In genomic region chr1:42779761-42780160, GRCm38 (mm10) we compare ENCODE assay signal across 10 mouse cellular contexts.
DNase-seq lines count a peak whose midpoint lies in the region; ATAC-seq and TF ChIP-seq lines count a peak whose summit lies in the region.
"Had no signal": no experiment of that assay in that cellular context is flagged by ENCODE, and none has a peak within 500 bp of the region (broad histone marks: within the 10 kb centered on the region; RNA-seq: fewer than 3 reads in every experiment).

No protein-coding gene starts in this region.

- H3K27me3 ChIP-seq in liver, adult 2 months (ENCODE audit: control insufficient read depth, insufficient read depth, low read length): no peaks in the 10 kb centered on the region
- no peaks in the 10 kb centered on the region for H3K27me3 ChIP-seq in liver, embryonic 11.5 days (replicated peaks; ENCODE audit: control insufficient read depth, insufficient read depth, low read length)
- H3K27me3 ChIP-seq in limb, embryonic 10.5 days (ENCODE audit: low read depth, poor library complexity, severe bottlenecking): peaks cover 7% of the 10 kb centered on the region; the same call in 1 of the 2 replicates
- no peaks in the 10 kb centered on the region for H3K27me3 ChIP-seq in thymus, adult 2 months (ENCODE audit: control insufficient read depth, insufficient read depth, low read length)

- DNase-seq in cerebellum, postnatal 14 days: peak; percentile 74 to 81
- DNase-seq in cerebellum, adult 8-10 months: no peak
- DNase-seq in liver, adult 2 months (ENCODE audit: extremely low read depth, low read depth, low spot score): peak; percentile 5
- no peak for DNase-seq in liver, embryonic 11.5 days (ENCODE audit: low spot score)
- DNase-seq in limb, embryonic 10.5 days (ENCODE audit: low spot score): peak; percentile 70
- no peak for DNase-seq in adrenal gland, postnatal 36 days
- no peak for DNase-seq in thymus, adult 2 months

- 38% methylated on average over 5 of the region's 5 CpGs for WGBS in liver, adult 2 months
- WGBS in liver, embryonic 11.5 days: 42% methylated on average over 5 of the region's 5 CpGs
- 40% methylated on average over 5 of the region's 5 CpGs for whole genome bisulfite sequencing in limb, embryonic 10.5 days
- WGBS in thymus, adult 2 months: 51% methylated on average over 5 of the region's 5 CpGs

- peak; percentile 50 for TF ChIP-seq CTCF in liver, adult 2 months (IDR thresholded peaks at IDR 0.05; ENCODE audit: low read depth, low read length)
- TF ChIP-seq CTCF in cortical plate, adult 2 months (IDR thresholded peaks at IDR 0.05; ENCODE audit: extremely low read depth, insufficient read depth, low read length): peak; percentile 66
- no peak for TF ChIP-seq CTCF in thymus, adult 2 months (IDR thresholded peaks at IDR 0.05; ENCODE audit: borderline replicate concordance, control insufficient read depth, extremely low read depth, insufficient read depth, low read length, poor library complexity)

- no peak overlapping the region for H3K4me3 ChIP-seq in liver, adult 2 months (ENCODE audit: insufficient read depth, low read depth, low read length)
- no peak overlapping the region for H3K4me3 ChIP-seq in liver, embryonic 11.5 days (ENCODE audit: low read depth, low read length)
- H3K4me3 ChIP-seq in cortical plate, adult 2 months (ENCODE audit: insufficient read depth, low read length): no peak overlapping the region
- no peak overlapping the region for H3K4me3 ChIP-seq in limb, embryonic 10.5 days
- no peak overlapping the region for H3K4me3 ChIP-seq in thymus, adult 2 months (ENCODE audit: control insufficient read depth, insufficient read depth, low read length)
- H3K4me3 ChIP-seq: erythroblast, embryonic 14.5 days; limb, embryonic 12.5 days had no signal

- no peak overlapping the region for H3K4me2 ChIP-seq in liver, embryonic 11.5 days
- H3K4me2 ChIP-seq: limb, embryonic 12.5 days had no signal

- no peaks in the 10 kb centered on the region for H3K79me2 ChIP-seq in liver, adult 2 months (ENCODE audit: control insufficient read depth, insufficient read depth, low read length)

- no peak overlapping the region for H3K27ac ChIP-seq in liver, adult 2 months (replicated peaks; ENCODE audit: insufficient read depth, low read depth, low read length)
- H3K27ac ChIP-seq in liver, embryonic 11.5 days (ENCODE audit: low read depth, low read length): no peak overlapping the region
- H3K27ac ChIP-seq in cortical plate, adult 2 months (ENCODE audit: insufficient read depth, low read length): no peak overlapping the region
- H3K27ac ChIP-seq in limb, embryonic 10.5 days: no peak overlapping the region
- no peak overlapping the region for H3K27ac ChIP-seq in thymus, adult 2 months (ENCODE audit: control insufficient read depth, insufficient read depth, low read length)
- H3K27ac ChIP-seq: limb, embryonic 12.5 days had no signal

- no peaks in the 10 kb centered on the region for H3K36me3 ChIP-seq in liver, adult 2 months (ENCODE audit: control insufficient read depth, insufficient read depth, low read length)
- H3K36me3 ChIP-seq in liver, embryonic 11.5 days (ENCODE audit: control insufficient read depth, insufficient read depth, low read length): no peaks in the 10 kb centered on the region
- H3K36me3 ChIP-seq in limb, embryonic 10.5 days: no peaks in the 10 kb centered on the region
- no peaks in the 10 kb centered on the region for H3K36me3 ChIP-seq in thymus, adult 2 months (ENCODE audit: control insufficient read depth, insufficient read depth, low read length)
- H3K36me3 ChIP-seq: limb, embryonic 12.5 days had no signal

- no peaks in the 10 kb centered on the region for H3K9me3 ChIP-seq in liver, embryonic 11.5 days (ENCODE audit: control insufficient read depth, low read length)
- no peaks in the 10 kb centered on the region for H3K9me3 ChIP-seq in limb, embryonic 10.5 days (replicated peaks)
- H3K9me3 ChIP-seq: limb, embryonic 12.5 days had no signal

- H3K9ac ChIP-seq in liver, adult 2 months (ENCODE audit: low read depth, low read length): no peak overlapping the region
- no peak overlapping the region for H3K9ac ChIP-seq in liver, embryonic 11.5 days (ENCODE audit: low read depth, low read length)
- H3K9ac ChIP-seq: limb, embryonic 12.5 days had no signal

- no peak for TF ChIP-seq POLR2A in liver, adult 2 months (IDR thresholded peaks at IDR 0.05; ENCODE audit: extremely low read depth, insufficient read depth, low read length)
- no peak for TF ChIP-seq POLR2A in cortical plate, adult 2 months (IDR thresholded peaks at IDR 0.05; ENCODE audit: extremely low read depth, insufficient read depth, low read length)
- TF ChIP-seq POLR2A in thymus, adult 2 months (IDR thresholded peaks at IDR 0.05; ENCODE audit: control insufficient read depth, extremely low read depth, insufficient read depth, low read length, poor library complexity): no peak

- no peak for ATAC-seq in liver, embryonic 11.5 days (replicated peaks; ENCODE audit: low FRiP score)

- no peaks in the 10 kb centered on the region for H3K4me1 ChIP-seq in liver, adult 2 months (ENCODE audit: control insufficient read depth, insufficient read depth, low read length)
- no peaks in the 10 kb centered on the region for H3K4me1 ChIP-seq in liver, embryonic 11.5 days (replicated peaks; ENCODE audit: control insufficient read depth, insufficient read depth, low read length)
- H3K4me1 ChIP-seq in cortical plate, adult 2 months (ENCODE audit: control insufficient read depth, insufficient read depth, low read length): no peaks in the 10 kb centered on the region
- peaks cover 6% of the 10 kb centered on the region for H3K4me1 ChIP-seq in limb, embryonic 10.5 days
- H3K4me1 ChIP-seq in thymus, adult 2 months (replicated peaks; ENCODE audit: control insufficient read depth, insufficient read depth, low read length): no peaks in the 10 kb centered on the region

Comparison
In these comparisons a context has a peak if more than half of its experiments do, and no peak if none do; other contexts are left out.
1. DNase-seq: peak in cerebellum, postnatal 14 days (2 of 2), liver, adult 2 months (single experiment) and limb, embryonic 10.5 days (single experiment); none in cerebellum, adult 8-10 months (single experiment), liver, embryonic 11.5 days (single experiment), adrenal gland, postnatal 36 days (0 of 2) and thymus, adult 2 months (single experiment).